13 mouse cellular contexts compared by ENCODE assay signal in the genomic region with DNA sequence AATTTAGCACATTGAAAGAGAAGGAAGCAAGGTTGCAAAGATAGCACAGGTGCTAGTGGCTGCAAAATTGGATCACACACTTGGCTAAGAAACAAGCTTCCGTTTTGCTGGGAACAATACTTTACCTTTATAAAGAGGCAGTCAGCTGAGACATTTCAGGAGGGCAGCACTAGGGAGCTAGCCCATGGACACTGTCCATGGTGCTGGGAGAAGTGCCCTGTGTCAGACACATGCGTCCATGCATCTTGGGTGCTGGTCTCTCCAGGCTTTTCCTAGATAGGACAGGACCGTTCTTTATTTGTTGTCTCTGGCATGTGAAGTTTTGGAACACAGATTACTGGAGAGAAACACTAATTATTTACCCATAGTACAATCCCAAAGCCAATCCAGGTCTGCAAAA.
A peak's percentile ranks its signal among the peaks of the same experiment; 100 is the strongest.
DNase-seq lines count a peak whose midpoint lies in the region; ATAC-seq and TF ChIP-seq lines count a peak whose summit lies in the region.
"Had no signal": no experiment of that assay in that cellular context is flagged by ENCODE, and none has a peak within 500 bp of the region (broad histone marks: within the 10 kb centered on the region; RNA-seq: fewer than 3 reads in every experiment).

No protein-coding gene starts in this region.

- TF ChIP-seq CTCF in heart, adult 2 months (IDR thresholded peaks at IDR 0.05) = no peak

- TF ChIP-seq EP300 in heart, adult 2 months (IDR thresholded peaks at IDR 0.05; ENCODE audit: insufficient read depth, low read depth, low read length) = no peak

- DNase-seq in heart, embryonic 10.5 days (ENCODE audit: low spot score) = peak; percentile 76
- DNase-seq in heart, adult 2 months = no peak
- DNase-seq in testis, postnatal 10 days (ENCODE audit: low spot score) = peak; percentile 57
- no peak for DNase-seq in testis, postnatal 14 days (ENCODE audit: low spot score)
- DNase-seq in embryonic facial prominence, embryonic 11.5 days (ENCODE audit: low spot score) = peak; percentile 72
- no peak for DNase-seq in right cerebral cortex, postnatal 25 days
- no peak for DNase-seq in left cerebral cortex, adult 9 months (ENCODE audit: low spot score in 2 of 2)
- DNase-seq: spleen, adult 18-20 months had no signal

- H3K79me2 ChIP-seq in heart, adult 2 months (replicated peaks; ENCODE audit: control insufficient read depth, insufficient read depth, low read length) = no peaks in the 10 kb centered on the region

- no peaks in the 10 kb centered on the region for H3K9me3 ChIP-seq in heart, embryonic 10.5 days
- no peaks in the 10 kb centered on the region for H3K9me3 ChIP-seq in embryonic facial prominence, embryonic 11.5 days (replicated peaks; ENCODE audit: control insufficient read depth, low read length)
- H3K9me3 ChIP-seq in hindbrain, embryonic 16.5 days (ENCODE audit: control insufficient read depth, low read length) = no peaks in the 10 kb centered on the region
- H3K9me3 ChIP-seq: liver, embryonic 15.5 days had no signal

- H3K36me3 ChIP-seq in heart, embryonic 10.5 days = no peaks in the 10 kb centered on the region
- no peaks in the 10 kb centered on the region for H3K36me3 ChIP-seq in heart, adult 2 months (ENCODE audit: control insufficient read depth, insufficient read depth, low read length)
- no peaks in the 10 kb centered on the region for H3K36me3 ChIP-seq in embryonic facial prominence, embryonic 11.5 days (replicated peaks; ENCODE audit: control insufficient read depth, insufficient read depth, low read depth, low read length)
- H3K36me3 ChIP-seq in hindbrain, embryonic 16.5 days (ENCODE audit: control insufficient read depth, insufficient read depth, low read length) = no peaks in the 10 kb centered on the region
- H3K36me3 ChIP-seq: liver, embryonic 15.5 days had no signal

- H3K27ac ChIP-seq in heart, embryonic 10.5 days = no peak overlapping the region
- H3K27ac ChIP-seq in heart, adult 2 months = no peak overlapping the region
- H3K27ac ChIP-seq in embryonic facial prominence, embryonic 11.5 days (replicated peaks; ENCODE audit: low read depth, low read length) = no peak overlapping the region
- H3K27ac ChIP-seq in hindbrain, embryonic 16.5 days (ENCODE audit: low read depth, low read length) = no peak overlapping the region
- H3K27ac ChIP-seq: liver, embryonic 15.5 days had no signal

- ATAC-seq in embryonic facial prominence, embryonic 11.5 days (replicated peaks; ENCODE audit: insufficient number of reproducible peaks, low FRiP score, low TSS enrichment, low read depth) = no peak
- ATAC-seq in hindbrain, embryonic 16.5 days = no peak
- ATAC-seq: forebrain, embryonic 16.5 days; intestine, postnatal 0 days had no signal

- no peaks in the 10 kb centered on the region for H3K4me1 ChIP-seq in heart, embryonic 10.5 days
- H3K4me1 ChIP-seq in heart, adult 2 months (ENCODE audit: control insufficient read depth, insufficient read depth, low read length) = no peaks in the 10 kb centered on the region
- no peaks in the 10 kb centered on the region for H3K4me1 ChIP-seq in embryonic facial prominence, embryonic 11.5 days (ENCODE audit: control insufficient read depth, insufficient read depth, low read length)
- no peaks in the 10 kb centered on the region for H3K4me1 ChIP-seq in hindbrain, embryonic 16.5 days (ENCODE audit: control insufficient read depth, insufficient read depth, low read depth, low read length)
- H3K4me1 ChIP-seq: liver, embryonic 15.5 days; megakaryocyte, embryonic 14.5 days had no signal

- no peak for TF ChIP-seq POLR2A in heart, adult 2 months (IDR thresholded peaks at IDR 0.05; ENCODE audit: insufficient read depth, low read depth, low read length)

- H3K27me3 ChIP-seq in heart, embryonic 10.5 days (ENCODE audit: insufficient read depth, poor library complexity, severe bottlenecking) = no peaks in the 10 kb centered on the region
- no peaks in the 10 kb centered on the region for H3K27me3 ChIP-seq in heart, adult 2 months (ENCODE audit: control insufficient read depth, insufficient read depth, low read length)
- H3K27me3 ChIP-seq in embryonic facial prominence, embryonic 11.5 days (ENCODE audit: control insufficient read depth, insufficient read depth, low read length) = no peaks in the 10 kb centered on the region
- no peaks in the 10 kb centered on the region for H3K27me3 ChIP-seq in hindbrain, embryonic 16.5 days (replicated peaks; ENCODE audit: control insufficient read depth, insufficient read depth, low read length)
- H3K27me3 ChIP-seq: liver, embryonic 15.5 days; megakaryocyte, embryonic 14.5 days had no signal

- no peak overlapping the region for H3K4me2 ChIP-seq in embryonic facial prominence, embryonic 11.5 days (ENCODE audit: low read depth, low read length)
- no peak overlapping the region for H3K4me2 ChIP-seq in hindbrain, embryonic 16.5 days (ENCODE audit: low read length)
- H3K4me2 ChIP-seq: liver, embryonic 15.5 days had no signal

- WGBS in heart, embryonic 10.5 days = 46% methylated on average over 3 of the region's 3 CpGs
- 35% methylated on average over 3 of the region's 3 CpGs for WGBS in heart, adult 2 months
- 43% methylated on average over 3 of the region's 3 CpGs for WGBS in embryonic facial prominence, embryonic 11.5 days
- WGBS in hindbrain, embryonic 16.5 days = 57% methylated on average over 3 of the region's 3 CpGs

- no peak overlapping the region for H3K4me3 ChIP-seq in heart, embryonic 10.5 days
- no peak overlapping the region for H3K4me3 ChIP-seq in heart, adult 2 months
- H3K4me3 ChIP-seq in embryonic facial prominence, embryonic 11.5 days (ENCODE audit: low read depth, low read length) = no peak overlapping the region
- H3K4me3 ChIP-seq in hindbrain, embryonic 16.5 days (ENCODE audit: low read length) = no peak overlapping the region
- H3K4me3 ChIP-seq: liver, embryonic 15.5 days; megakaryocyte, embryonic 14.5 days had no signal

- H3K9ac ChIP-seq in heart, adult 2 months (ENCODE audit: low read depth, low read length) = no peak overlapping the region
- no peak overlapping the region for H3K9ac ChIP-seq in embryonic facial prominence, embryonic 11.5 days (replicated peaks; ENCODE audit: low read length)
- no peak overlapping the region for H3K9ac ChIP-seq in hindbrain, embryonic 16.5 days (ENCODE audit: low read depth, low read length)
- H3K9ac ChIP-seq: liver, embryonic 15.5 days had no signal

- intact Hi-C loops in heart, adult 2 months (cut with DNase I) = no loop called here

Comparison
In these comparisons a context has a peak if more than half of its experiments do, and no peak if none do; other contexts are left out.
1. DNase-seq: peak in heart, embryonic 10.5 days (single experiment), testis, postnatal 10 days (single experiment) and embryonic facial prominence, embryonic 11.5 days (single experiment); none in heart, adult 2 months (0 of 2), testis, postnatal 14 days (single experiment), right cerebral cortex, postnatal 25 days (single experiment) and left cerebral cortex, adult 9 months (0 of 2).